Mouse (Mus musculus) spleen, adult 2 months (tissue): ENCODE results near the gene Ubl4b.

ENCODE experiments used
- CTCF ChIP-seq: fragments of 200-500 bp; IDR thresholded peaks from 2 replicates; pipeline ENCODE4 v1.5.1; 2011; ENCODE audit warnings: mild to moderate bottlenecking, inconsistent platforms; ENCODE audit not compliant: insufficient read depth, insufficient read length, insufficient replicate concordance; ENCODE audit errors: extremely low read depth
- POLR2A ChIP-seq: fragments of 200-500 bp; IDR thresholded peaks from 2 replicates; pipeline ENCODE4 v1.6.1; 2011; ENCODE audit warnings: low read depth, low read length, inconsistent platforms

GRCm38 (mm10) chr3:107591612-107592011 lies 36.7 kb upstream of the Ubl4b start:
- no peak for TF ChIP-seq CTCF
- no peak for TF ChIP-seq POLR2A
